Mouse (Mus musculus): ENCODE measurements around the gene Slc35f5. TPM values are rescaled to one million over a fixed set of nuclear protein-coding genes. Genes with fewer than 3 reads are reported as not detected.
A peak's percentile ranks its signal among the peaks of the same experiment; 100 is the strongest.

Gene Slc35f5
- polyA plus RNA-seq, 1 experiment = 23.6 TPM

GRCm38 (mm10) chr1:125578091-125578490 is 17.7 kb downstream of the Slc35f5 start:
- TF ChIP-seq POLR2A (IDR thresholded peaks at IDR 0.05; ENCODE audit: insufficient read depth, low read length) (no peak), EP300 (IDR thresholded peaks at IDR 0.05; ENCODE audit: insufficient read depth, low read depth, low read length) (no peak), CTCF (IDR thresholded peaks at IDR 0.05; ENCODE audit: low read depth, low read length) (no peak)
- Histone ChIP-seq H3K4me3 (ENCODE audit: low read depth, low read length) (no peak overlapping the region), H3K27me3 (ENCODE audit: control insufficient read depth, insufficient read depth, low read length, poor library complexity, severe bottlenecking) (no peaks in the 10 kb centered on the region), H3K4me1 (ENCODE audit: control insufficient read depth, insufficient read depth, low read length) (no peaks in the 10 kb centered on the region), H3K9ac (ENCODE audit: low read depth, poor library complexity, severe bottlenecking) (no peak overlapping the region), H3K27ac (ENCODE audit: insufficient read depth, low read length) (no peak overlapping the region), H3K36me3 (ENCODE audit: control insufficient read depth, insufficient read depth, low read length, poor library complexity, severe bottlenecking) (no peaks in the 10 kb centered on the region), H3K9me3 (replicated peaks; ENCODE audit: control insufficient read depth, insufficient read depth, low read length, poor library complexity, severe bottlenecking) (no peaks in the 10 kb centered on the region)

- H3K27ac ChIP-seq (ENCODE audit: insufficient read depth, low read length) = no peak overlapping the region
- H3K27me3 ChIP-seq (ENCODE audit: control insufficient read depth, insufficient read depth, low read length, poor library complexity, severe bottlenecking) = no peaks in the 10 kb centered on the region
- H3K4me3 ChIP-seq (ENCODE audit: low read depth, low read length) = no peak overlapping the region
- no peak overlapping the region for H3K9ac ChIP-seq (ENCODE audit: low read depth, poor library complexity, severe bottlenecking)
- no peaks in the 10 kb centered on the region for H3K4me1 ChIP-seq (ENCODE audit: control insufficient read depth, insufficient read depth, low read length)
- H3K36me3 ChIP-seq (ENCODE audit: control insufficient read depth, insufficient read depth, low read length, poor library complexity, severe bottlenecking) = no peaks in the 10 kb centered on the region
- no peaks in the 10 kb centered on the region for H3K9me3 ChIP-seq (replicated peaks; ENCODE audit: control insufficient read depth, insufficient read depth, low read length, poor library complexity, severe bottlenecking)
- TF ChIP-seq POLR2A (IDR thresholded peaks at IDR 0.05; ENCODE audit: insufficient read depth, low read length) (no peak), EP300 (IDR thresholded peaks at IDR 0.05; ENCODE audit: insufficient read depth, low read depth, low read length) (no peak), CTCF (IDR thresholded peaks at IDR 0.05; ENCODE audit: low read depth, low read length) (no peak)
Observed at GRCm38 (mm10) chr1:125581134-125581533, 20.7 kb downstream of the Slc35f5 start.

GRCm38 (mm10) chr1:125603620-125604019 is 43.2 kb downstream of the Slc35f5 start:
- no peaks in the 10 kb centered on the region for H3K36me3 ChIP-seq (ENCODE audit: control insufficient read depth, insufficient read depth, low read length, poor library complexity, severe bottlenecking)
- H3K9ac ChIP-seq (ENCODE audit: low read depth, poor library complexity, severe bottlenecking) = no peak overlapping the region
- no peak overlapping the region for H3K27ac ChIP-seq (ENCODE audit: insufficient read depth, low read length)
- no peaks in the 10 kb centered on the region for H3K27me3 ChIP-seq (ENCODE audit: control insufficient read depth, insufficient read depth, low read length, poor library complexity, severe bottlenecking)
- H3K4me1 ChIP-seq (ENCODE audit: control insufficient read depth, insufficient read depth, low read length) = no peaks in the 10 kb centered on the region
- no peak overlapping the region for H3K4me3 ChIP-seq (ENCODE audit: low read depth, low read length)
- no peaks in the 10 kb centered on the region; the same call in 1 of the 2 replicates for H3K9me3 ChIP-seq (replicated peaks; ENCODE audit: control insufficient read depth, insufficient read depth, low read length, poor library complexity, severe bottlenecking)
- TF ChIP-seq POLR2A (IDR thresholded peaks at IDR 0.05; ENCODE audit: insufficient read depth, low read length) = no peak
- no peak for TF ChIP-seq CTCF (IDR thresholded peaks at IDR 0.05; ENCODE audit: low read depth, low read length)
- TF ChIP-seq EP300 (IDR thresholded peaks at IDR 0.05; ENCODE audit: insufficient read depth, low read depth, low read length) = no peak

- Histone ChIP-seq H3K4me3 (ENCODE audit: low read depth, low read length) (no peak overlapping the region), H3K9me3 (replicated peaks; ENCODE audit: control insufficient read depth, insufficient read depth, low read length, poor library complexity, severe bottlenecking) (no peaks in the 10 kb centered on the region), H3K9ac (ENCODE audit: low read depth, poor library complexity, severe bottlenecking) (no peak overlapping the region), H3K27me3 (ENCODE audit: control insufficient read depth, insufficient read depth, low read length, poor library complexity, severe bottlenecking) (no peaks in the 10 kb centered on the region), H3K27ac (ENCODE audit: insufficient read depth, low read length) (no peak overlapping the region), H3K4me1 (ENCODE audit: control insufficient read depth, insufficient read depth, low read length) (no peaks in the 10 kb centered on the region), H3K36me3 (ENCODE audit: control insufficient read depth, insufficient read depth, low read length, poor library complexity, severe bottlenecking) (no peaks in the 10 kb centered on the region)
- TF ChIP-seq POLR2A (IDR thresholded peaks at IDR 0.05; ENCODE audit: insufficient read depth, low read length) (no peak), CTCF (IDR thresholded peaks at IDR 0.05; ENCODE audit: low read depth, low read length) (peak; percentile 95), EP300 (IDR thresholded peaks at IDR 0.05; ENCODE audit: insufficient read depth, low read depth, low read length) (no peak)
Observed at GRCm38 (mm10) chr1:125607087-125607803, 46.9 kb downstream of the Slc35f5 start.

GRCm38 (mm10) chr1:125624376-125625076 is 64.1 kb downstream of the Slc35f5 start:
- TF ChIP-seq EP300 (IDR thresholded peaks at IDR 0.05; ENCODE audit: insufficient read depth, low read depth, low read length) (no peak), CTCF (IDR thresholded peaks at IDR 0.05; ENCODE audit: low read depth, low read length) (no peak), POLR2A (IDR thresholded peaks at IDR 0.05; ENCODE audit: insufficient read depth, low read length) (no peak)
- Histone ChIP-seq H3K9me3 (replicated peaks; ENCODE audit: control insufficient read depth, insufficient read depth, low read length, poor library complexity, severe bottlenecking) (no peaks in the 10 kb centered on the region), H3K27ac (ENCODE audit: insufficient read depth, low read length) (no peak overlapping the region), H3K36me3 (ENCODE audit: control insufficient read depth, insufficient read depth, low read length, poor library complexity, severe bottlenecking) (no peaks in the 10 kb centered on the region), H3K4me3 (ENCODE audit: low read depth, low read length) (no peak overlapping the region), H3K9ac (ENCODE audit: low read depth, poor library complexity, severe bottlenecking) (no peak overlapping the region), H3K4me1 (ENCODE audit: control insufficient read depth, insufficient read depth, low read length) (no peaks in the 10 kb centered on the region), H3K27me3 (ENCODE audit: control insufficient read depth, insufficient read depth, low read length, poor library complexity, severe bottlenecking) (no peaks in the 10 kb centered on the region)

Data from ES-Bruce4 (cell line).